Mouse (Mus musculus): ENCODE data around the gene Smarca2.

DNA sequence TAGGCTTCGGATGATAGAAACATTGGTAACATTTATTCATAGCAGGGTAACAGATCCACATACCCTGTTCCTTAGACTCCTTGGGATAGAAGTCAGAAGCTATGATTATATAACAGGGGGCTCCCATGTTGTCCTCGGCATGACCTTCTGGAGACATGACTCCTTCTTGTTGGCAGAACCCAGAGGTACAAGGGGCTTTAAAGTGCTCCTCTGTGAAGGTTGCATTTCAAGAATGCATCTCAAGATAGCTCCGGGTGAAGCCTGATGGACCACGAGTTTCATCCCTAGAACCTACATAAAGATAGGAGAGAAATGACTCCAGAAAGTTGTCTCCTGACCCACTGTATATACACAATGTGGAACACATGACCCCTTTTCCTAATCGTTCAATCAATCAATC, 27.4 kb downstream of the Smarca2 start:
- TF ChIP-seq CTCF (IDR thresholded peaks at IDR 0.05; ENCODE audit: extremely low read depth, insufficient read length, insufficient replicate concordance, low read depth, low read length) (no peak), POLR2A (IDR thresholded peaks at IDR 0.05; ENCODE audit: low read depth, low read length) (no peak)

All from small intestine, adult 2 months (tissue).